Mouse (Mus musculus) forebrain, embryonic 10.5 days (tissue): ENCODE data around the gene Sh3bp5. TPM values are rescaled to one million over a fixed set of nuclear protein-coding genes. Genes with fewer than 3 reads are reported as not detected.
A peak's percentile ranks its signal among the peaks of the same experiment; 100 is the strongest.

Source experiments
- DNase-seq: peaks from one replicate; pipeline ENCODE4 v3.0.0-alpha.2; 2017; ENCODE audit warnings: low spot score; ENCODE audit errors: extremely low spot score
- H3K27ac ChIP-seq: fragments of 300-500 bp; sonication (generic); 2 replicates; pipeline ENCODE4 v1.5.1; 2016; ENCODE audit warnings: mild to moderate bottlenecking
- H3K27me3 ChIP-seq: fragments of 300-500 bp; sonication (generic); 2 replicates; pipeline ENCODE4 v1.6.1; 2016; ENCODE audit warnings: mild to moderate bottlenecking; ENCODE audit not compliant: poor library complexity, severe bottlenecking
- H3K36me3 ChIP-seq: fragments of 300-500 bp; sonication (generic); replicated peaks from 2 replicates; pipeline ENCODE4 v1.6.1; 2016; ENCODE audit warnings: mild to moderate bottlenecking, moderate library complexity
- H3K4me1 ChIP-seq: fragments of 300-500 bp; sonication (generic); 2 replicates; pipeline ENCODE4 v1.6.1; 2016
- H3K4me3 ChIP-seq: fragments of 300-500 bp; sonication (generic); 2 replicates; pipeline ENCODE4 v1.5.1; 2016; ENCODE audit warnings: mild to moderate bottlenecking, moderate library complexity
- H3K9me3 ChIP-seq: fragments of 300-500 bp; sonication (generic); 2 replicates; pipeline ENCODE4 v1.6.1; 2016; ENCODE audit warnings: mild to moderate bottlenecking, moderate library complexity
- WGBS: fragments of 180-500 bp; shearing (Covaris S2); methylation state at CpG from one replicate; pipeline ENCODE4 v1.1.7; 2016; 5-methylcytosine and 5-hydroxymethylcytosine counted together
- polyA plus RNA-seq: library from polyadenylated mRNA; unstranded; fragments of >200 nt; fragmentation: Nextera tagmentation; extraction: Ambion mirVana; gene quantifications from 2 replicates; pipeline ENCODE4 v1.2.1, GENCODE M21; 2016

Gene Sh3bp5
- polyA plus RNA-seq, 1 experiment from 2014 or later: 17.6 TPM

DNA sequence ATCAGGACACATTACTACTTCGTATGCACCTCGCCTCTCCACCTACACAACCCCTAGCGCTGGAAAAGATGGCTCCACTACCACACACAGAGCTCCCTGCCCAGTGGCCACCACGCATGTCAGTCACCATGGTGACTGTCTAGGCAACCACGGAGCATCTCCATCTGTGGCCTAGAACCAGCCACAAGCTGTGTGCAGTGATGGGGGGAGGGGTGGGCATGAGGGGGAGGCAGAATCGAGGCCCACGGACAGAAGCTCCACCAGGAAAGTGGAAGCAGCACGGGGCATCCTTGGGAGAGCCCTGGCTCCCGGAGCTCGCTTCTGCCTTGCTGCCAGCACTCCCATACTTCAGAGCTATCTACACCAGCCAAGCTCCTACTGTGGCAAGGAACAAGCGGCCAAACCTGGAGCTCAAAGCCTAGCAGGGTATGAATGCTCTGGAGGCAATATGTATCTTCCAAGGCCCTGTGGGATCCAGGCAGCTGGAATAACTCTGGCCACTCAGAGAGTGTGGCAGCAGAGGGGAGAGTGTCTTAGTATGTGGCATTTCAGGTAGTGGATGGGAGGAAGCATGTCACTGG lies 52.3 kb downstream of the Sh3bp5 start:
- H3K27ac ChIP-seq: no peak overlapping the region
- peaks cover 6% of the 10 kb centered on the region; the same call in 1 of the 2 replicates for H3K9me3 ChIP-seq
- peaks cover 15% of the 10 kb centered on the region for H3K4me1 ChIP-seq
- no peak overlapping the region for H3K4me3 ChIP-seq
- H3K36me3 ChIP-seq: peaks cover 22% of the 10 kb centered on the region
- no peaks in the 10 kb centered on the region for H3K27me3 ChIP-seq
- 91% methylated on average over 11 of the region's 11 CpGs for WGBS
- no peak for DNase-seq

DNA sequence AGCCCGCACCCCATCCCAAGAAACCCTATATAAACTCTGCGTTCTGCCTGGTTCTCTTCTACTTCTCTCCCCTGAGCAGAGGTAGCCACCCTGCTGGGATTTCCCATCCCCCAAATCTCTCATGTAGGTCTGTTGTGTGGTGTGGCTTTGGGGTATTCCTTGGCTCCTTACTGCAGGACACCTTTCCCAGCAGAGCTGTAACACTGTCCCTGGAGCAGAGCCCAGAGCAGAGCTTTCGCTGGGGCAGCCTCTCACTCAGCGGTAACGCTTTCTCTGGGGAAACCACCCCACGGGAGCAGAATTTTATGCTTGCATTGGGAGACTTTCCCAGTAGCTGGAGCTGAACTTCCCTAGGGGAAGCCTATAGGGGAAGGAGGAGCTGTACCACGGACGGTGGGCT lies 53.6 kb downstream of the Sh3bp5 start:
- Histone ChIP-seq H3K27ac (no peak overlapping the region), H3K4me1 (peaks cover 3% of the 10 kb centered on the region; the same call in 1 of the 2 replicates), H3K27me3 (no peaks in the 10 kb centered on the region), H3K36me3 (peaks cover 33% of the 10 kb centered on the region), H3K4me3 (no peak overlapping the region), H3K9me3 (peaks cover 6% of the 10 kb centered on the region; the same call in 1 of the 2 replicates)
- no peak for DNase-seq
- WGBS: 86% methylated on average over 8 of the region's 8 CpGs

DNA sequence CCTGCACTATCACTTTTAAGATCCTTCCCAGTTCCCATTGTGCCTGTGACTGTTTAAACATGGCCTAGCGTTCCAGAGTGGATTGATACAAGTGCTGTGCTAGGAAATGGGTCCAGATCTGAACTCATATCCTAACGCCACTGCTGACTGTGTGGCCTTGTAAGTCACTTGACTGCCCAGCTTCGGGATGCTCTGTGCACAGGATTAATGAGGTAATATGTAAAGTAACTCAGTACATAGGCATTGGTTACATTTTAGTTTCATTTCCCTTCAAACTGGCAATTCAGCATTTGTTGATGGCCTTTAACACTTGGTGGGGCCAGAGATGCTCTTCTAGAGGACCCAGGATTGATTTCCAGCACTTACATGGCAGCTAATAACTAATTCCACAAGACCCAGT lies 59.5 kb downstream of the Sh3bp5 start:
- Histone ChIP-seq H3K9me3 (no peaks in the 10 kb centered on the region), H3K27me3 (no peaks in the 10 kb centered on the region), H3K4me1 (0 out of 2 replicates have a peak, but pooled peaks cover 3% of the 10 kb centered on the region), H3K36me3 (peaks cover 77% of the 10 kb centered on the region), H3K4me3 (no peak overlapping the region), H3K27ac (no peak overlapping the region)
- WGBS: 90% methylated on average over 3 of the region's 3 CpGs
- DNase-seq: no peak

DNA sequence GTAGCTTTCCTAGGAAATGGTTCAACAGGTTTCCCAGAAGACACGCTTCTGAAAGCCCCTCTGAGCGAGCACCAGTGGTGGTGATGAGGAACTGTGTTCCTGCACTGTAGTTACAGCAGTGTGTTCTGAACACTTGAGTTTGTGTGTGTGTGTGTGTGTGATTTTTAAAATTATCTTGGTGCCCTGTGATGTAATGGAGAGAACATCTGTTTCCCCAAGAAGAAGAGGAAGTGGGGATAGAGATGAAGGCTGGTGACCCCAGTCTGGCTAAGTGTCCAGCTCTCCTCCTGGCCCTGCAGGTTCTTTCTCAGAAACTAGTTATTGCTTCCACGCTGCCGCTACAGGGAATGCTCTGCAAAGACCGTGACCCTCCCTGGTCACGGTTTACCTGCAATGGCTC lies 61.5 kb downstream of the Sh3bp5 start:
- Histone ChIP-seq H3K9me3 (no peaks in the 10 kb centered on the region), H3K4me1 (no peaks in the 10 kb centered on the region), H3K27me3 (no peaks in the 10 kb centered on the region), H3K4me3 (no peak overlapping the region), H3K36me3 (peaks cover 96% of the 10 kb centered on the region), H3K27ac (no peak overlapping the region)
- WGBS: 95% methylated on average over 6 of the region's 6 CpGs
- DNase-seq: no peak

DNA sequence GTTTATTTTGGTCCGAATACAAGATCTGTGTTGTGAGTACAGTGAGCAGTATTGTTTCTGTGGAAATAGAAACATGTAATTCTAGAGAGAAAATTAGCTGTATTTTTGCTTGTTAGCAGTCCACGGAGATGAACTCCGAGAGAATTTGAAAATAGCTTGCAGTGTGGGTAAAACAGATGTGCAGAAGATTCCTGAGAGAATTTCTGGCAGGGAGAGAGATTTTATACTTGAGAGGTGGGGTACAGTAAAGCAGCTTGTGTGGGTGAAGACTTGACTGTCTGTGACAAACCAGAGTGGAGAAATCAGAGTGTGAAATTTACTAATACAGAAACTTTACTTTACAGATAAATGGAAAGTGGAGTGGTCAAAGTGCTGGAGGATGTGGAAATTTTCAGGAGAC lies 66.5 kb downstream of the Sh3bp5 start:
- 88% methylated on average over 3 of the region's 3 CpGs for whole genome bisulfite sequencing
- peaks cover 85% of the 10 kb centered on the region for H3K36me3 ChIP-seq
- no peaks in the 10 kb centered on the region for H3K4me1 ChIP-seq
- H3K27ac ChIP-seq: no peak overlapping the region
- no peaks in the 10 kb centered on the region for H3K9me3 ChIP-seq
- no peaks in the 10 kb centered on the region for H3K27me3 ChIP-seq
- DNase-seq: no peak
- H3K4me3 ChIP-seq: no peak overlapping the region

DNA sequence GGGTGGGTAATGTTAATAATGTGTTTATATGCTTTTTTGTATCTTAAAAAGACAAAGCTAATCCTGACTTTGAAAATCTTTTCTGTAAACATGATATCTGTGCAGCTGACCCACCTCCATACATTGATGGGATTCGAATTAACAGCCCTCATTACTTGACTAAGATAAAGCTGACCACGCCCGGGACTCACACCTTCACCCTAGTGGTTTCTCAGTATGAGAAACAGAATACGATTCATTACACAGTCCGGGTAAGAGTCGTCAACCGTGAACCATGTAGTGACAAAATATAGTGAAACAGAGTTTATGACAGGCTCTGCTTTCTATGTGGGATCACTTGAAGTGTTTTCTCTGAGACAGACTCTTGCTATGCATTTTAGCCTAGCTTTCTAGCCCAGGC lies 67.9 kb downstream of the Sh3bp5 start:
- Histone ChIP-seq H3K9me3 (no peaks in the 10 kb centered on the region), H3K4me3 (no peak overlapping the region), H3K36me3 (peaks cover 86% of the 10 kb centered on the region), H3K27ac (no peak overlapping the region), H3K4me1 (no peaks in the 10 kb centered on the region), H3K27me3 (no peaks in the 10 kb centered on the region)
- 91% methylated on average over 7 of the region's 7 CpGs for WGBS
- DNase-seq: no peak

DNA sequence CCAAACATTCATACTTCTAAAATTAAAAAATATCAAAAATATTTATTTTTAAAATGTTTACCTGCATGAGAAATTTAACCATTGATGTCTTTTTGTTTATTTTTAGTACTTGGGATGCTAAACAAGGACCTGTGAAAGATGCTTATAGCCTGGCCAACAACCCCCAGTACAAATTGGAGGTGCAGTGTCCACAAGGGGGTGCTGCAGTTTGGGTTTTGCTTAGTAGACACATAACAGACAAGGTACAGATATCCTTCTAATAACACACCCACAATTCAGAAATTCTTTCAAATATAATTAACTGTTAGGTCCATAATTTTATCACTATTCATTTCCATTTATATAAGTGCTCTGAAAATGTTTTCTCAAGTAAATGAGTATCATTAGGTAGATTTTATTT lies 70.5 kb downstream of the Sh3bp5 start:
- H3K9me3 ChIP-seq: no peaks in the 10 kb centered on the region
- H3K4me3 ChIP-seq: no peak overlapping the region
- no peaks in the 10 kb centered on the region for H3K27me3 ChIP-seq
- no peak overlapping the region for H3K27ac ChIP-seq
- DNase-seq: peak; percentile 44
- H3K4me1 ChIP-seq: no peaks in the 10 kb centered on the region
- H3K36me3 ChIP-seq: peaks cover 79% of the 10 kb centered on the region

DNA sequence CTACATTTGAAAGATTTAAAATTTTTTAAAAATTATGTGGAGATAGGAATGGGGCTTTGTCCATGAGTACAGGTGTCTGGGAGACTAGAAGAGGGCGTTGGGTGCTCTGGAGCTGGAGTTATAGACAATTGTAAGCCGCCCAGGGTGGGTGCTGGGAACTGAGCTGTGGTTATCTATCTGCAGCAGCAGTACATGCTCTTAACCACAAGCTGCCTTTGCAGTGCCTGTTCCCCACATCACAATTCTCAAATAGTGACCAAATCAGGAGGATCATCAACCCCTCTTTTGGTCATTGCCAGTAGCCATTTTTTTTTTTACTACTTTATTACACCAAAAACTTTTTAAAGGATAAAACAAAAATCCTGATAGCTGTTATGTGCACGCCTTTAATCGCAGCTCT lies 71.3 kb downstream of the Sh3bp5 start:
- no peak for DNase-seq
- no peak overlapping the region for H3K27ac ChIP-seq
- 91% methylated on average over 4 of the region's 4 CpGs for WGBS
- no peak overlapping the region for H3K4me3 ChIP-seq
- no peaks in the 10 kb centered on the region for H3K27me3 ChIP-seq
- H3K4me1 ChIP-seq: no peaks in the 10 kb centered on the region
- peaks cover 77% of the 10 kb centered on the region for H3K36me3 ChIP-seq
- H3K9me3 ChIP-seq: no peaks in the 10 kb centered on the region

DNA sequence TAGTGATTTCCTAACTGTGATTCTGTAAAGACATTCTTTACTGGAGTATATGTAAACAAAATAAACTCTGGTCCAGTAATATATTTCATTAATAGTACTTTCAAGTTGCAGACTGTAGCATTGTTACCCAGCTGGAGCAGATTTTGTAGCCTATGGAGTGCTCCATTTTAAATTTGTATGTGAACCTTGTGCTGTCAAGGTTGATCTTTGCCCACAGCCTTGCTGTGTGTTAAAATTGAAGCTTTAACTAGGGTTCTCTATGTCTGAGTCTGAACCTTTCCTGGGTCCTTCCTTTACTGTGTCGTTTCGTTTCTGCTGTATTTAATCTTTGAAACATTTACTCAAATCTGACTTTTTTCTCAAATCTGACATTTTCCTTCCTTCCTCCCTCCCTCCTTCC lies 73.6 kb downstream of the Sh3bp5 start:
- H3K9me3 ChIP-seq: no peaks in the 10 kb centered on the region
- no peaks in the 10 kb centered on the region for H3K27me3 ChIP-seq
- peaks cover 73% of the 10 kb centered on the region for H3K36me3 ChIP-seq
- H3K4me3 ChIP-seq: no peak overlapping the region
- 94% methylated on average over 2 of the region's 2 CpGs for WGBS
- H3K27ac ChIP-seq: no peak overlapping the region
- no peak for DNase-seq
- H3K4me1 ChIP-seq: no peaks in the 10 kb centered on the region

DNA sequence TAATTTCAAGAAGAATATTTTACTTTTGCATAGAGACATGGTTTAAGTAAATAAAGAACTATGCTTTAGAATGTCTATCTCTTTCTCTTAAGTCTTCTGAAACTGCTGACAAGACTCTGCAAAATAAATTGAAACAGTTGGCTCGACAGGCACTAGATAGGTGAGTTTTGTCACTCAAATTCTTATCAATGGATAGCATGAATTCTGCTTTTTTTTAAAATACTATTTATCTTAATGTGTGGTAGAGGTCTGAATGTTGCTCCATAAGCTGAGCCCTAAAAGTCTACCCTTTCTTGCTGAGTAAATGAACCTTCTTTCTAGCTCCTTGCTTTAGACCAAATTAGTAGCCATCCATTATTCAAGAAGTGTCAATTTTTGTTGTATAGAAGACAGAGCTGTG lies 90.5 kb downstream of the Sh3bp5 start:
- WGBS: 91% methylated on average over 1 of the region's 1 CpGs
- Histone ChIP-seq H3K36me3 (peaks cover 62% of the 10 kb centered on the region), H3K4me3 (no peak overlapping the region), H3K27ac (no peak overlapping the region), H3K4me1 (no peaks in the 10 kb centered on the region), H3K27me3 (no peaks in the 10 kb centered on the region), H3K9me3 (no peaks in the 10 kb centered on the region)
- DNase-seq: no peak

DNA sequence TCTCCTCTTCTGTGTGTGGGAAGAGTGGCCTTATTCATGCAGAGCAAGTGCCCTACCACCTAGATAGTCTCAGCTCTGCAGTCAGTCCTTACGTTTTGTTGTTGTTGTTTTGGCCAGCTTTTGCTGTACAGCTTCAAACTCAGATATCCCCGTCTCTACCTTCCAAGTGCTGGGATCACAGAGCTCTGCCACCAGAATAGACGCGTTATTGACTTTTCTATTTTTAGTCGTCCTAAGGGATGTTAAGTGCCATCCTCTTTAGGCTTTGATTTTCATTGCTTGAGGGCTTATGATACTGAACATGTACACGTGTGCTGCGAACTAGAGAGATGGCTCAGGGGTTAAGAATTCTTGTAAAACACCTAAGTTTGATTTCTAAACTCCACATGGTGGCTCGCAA lies 92.6 kb downstream of the Sh3bp5 start:
- H3K27me3 ChIP-seq: no peaks in the 10 kb centered on the region
- no peak for DNase-seq
- H3K4me1 ChIP-seq: peaks cover 2% of the 10 kb centered on the region
- WGBS: 93% methylated on average over 8 of the region's 8 CpGs
- H3K4me3 ChIP-seq: no peak overlapping the region
- H3K9me3 ChIP-seq: no peaks in the 10 kb centered on the region
- peaks cover 48% of the 10 kb centered on the region for H3K36me3 ChIP-seq
- no peak overlapping the region for H3K27ac ChIP-seq

DNA sequence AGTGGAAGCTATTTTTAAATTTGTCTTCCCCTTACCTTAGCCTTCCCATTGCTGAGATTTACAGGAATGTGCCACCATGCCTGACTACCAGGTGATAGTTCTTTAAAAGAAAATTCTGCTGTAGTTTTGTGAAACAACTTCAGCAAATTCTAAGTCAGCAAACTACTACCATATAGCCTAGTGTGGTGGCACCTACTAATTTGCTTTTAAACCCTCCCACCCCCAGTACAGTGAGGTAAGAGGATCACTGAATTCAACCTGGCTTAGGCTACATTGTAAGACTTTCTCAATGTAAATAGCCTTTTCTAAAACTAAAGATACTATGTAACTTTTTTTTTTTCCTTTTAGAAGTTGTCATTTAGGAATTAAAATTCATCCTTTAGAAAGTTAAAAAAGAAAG lies 97.9 kb downstream of the Sh3bp5 start:
- H3K27me3 ChIP-seq: no peaks in the 10 kb centered on the region
- no peaks in the 10 kb centered on the region for H3K9me3 ChIP-seq
- DNase-seq: no peak
- H3K4me1 ChIP-seq: peaks cover 22% of the 10 kb centered on the region
- peaks cover 21% of the 10 kb centered on the region for H3K36me3 ChIP-seq
- no peak overlapping the region for H3K27ac ChIP-seq
- peak overlapping the region; percentile 85 for H3K4me3 ChIP-seq

DNA sequence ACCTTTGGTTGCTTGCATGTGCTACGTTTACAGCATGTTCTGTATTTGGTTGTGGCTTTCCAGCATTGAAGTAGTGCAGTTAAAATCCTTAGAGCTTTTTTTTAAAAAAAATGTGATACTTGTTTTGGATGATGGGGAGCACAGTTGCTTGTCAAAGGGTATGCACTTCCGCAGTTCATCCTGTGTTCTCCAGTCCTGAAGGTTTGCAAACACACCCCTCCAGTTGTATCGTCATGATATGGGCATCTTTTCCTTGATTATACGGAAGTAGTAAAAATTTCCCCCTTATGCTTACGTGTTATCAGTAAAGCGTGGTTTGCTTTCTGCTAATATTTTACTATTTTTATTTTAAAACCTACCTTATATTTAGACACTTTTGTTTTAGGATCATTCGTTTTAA lies 98.5 kb downstream of the Sh3bp5 start:
- H3K4me3 ChIP-seq: peak overlapping the region; percentile 85
- H3K27ac ChIP-seq: peak overlapping the region; percentile 93
- peaks cover 19% of the 10 kb centered on the region for H3K36me3 ChIP-seq

More for the DNA sequence above, 98.5 kb downstream of the Sh3bp5 start:
- peaks cover 22% of the 10 kb centered on the region for H3K4me1 ChIP-seq
- 60% methylated on average over 7 of the region's 7 CpGs for WGBS
- H3K9me3 ChIP-seq: no peaks in the 10 kb centered on the region
- H3K27me3 ChIP-seq: no peaks in the 10 kb centered on the region
- DNase-seq: no peak
